Mouse (Mus musculus): Measurements from ENCODE around the gene Fezf2. TPM values are rescaled to one million over a fixed set of nuclear protein-coding genes. Genes with fewer than 3 reads are reported as not detected.

Fezf2 gene
- total RNA-seq, 2 experiments from 2014 or later: 24.9 to 33.5 TPM

GRCm38 (mm10) chr14:12296391-12296790, 51.6 kb downstream of the Fezf2 start:
- intact Hi-C loops (cut with DNase I): loop anchor here (5.0 kb wide), 1 partner anchor 36 kb away; no protein-coding TSS in a partner anchor
- peak; percentile 75 to 77 for DNase-seq (ENCODE audit: low spot score in 2 of 2)

Other genes starting within 250 kb of the Fezf2 start
- not detected for gene Gm49355, start 64.2 kb downstream of the Fezf2 start, total RNA-seq (2021)
- 10 to 100 TPM; 27.5 to 29.9 TPM for gene 3830406C13Rik, start 64.0 kb downstream of the Fezf2 start, total RNA-seq (2021)